7 mouse cellular contexts compared by ENCODE assay signal in the genomic region with DNA sequence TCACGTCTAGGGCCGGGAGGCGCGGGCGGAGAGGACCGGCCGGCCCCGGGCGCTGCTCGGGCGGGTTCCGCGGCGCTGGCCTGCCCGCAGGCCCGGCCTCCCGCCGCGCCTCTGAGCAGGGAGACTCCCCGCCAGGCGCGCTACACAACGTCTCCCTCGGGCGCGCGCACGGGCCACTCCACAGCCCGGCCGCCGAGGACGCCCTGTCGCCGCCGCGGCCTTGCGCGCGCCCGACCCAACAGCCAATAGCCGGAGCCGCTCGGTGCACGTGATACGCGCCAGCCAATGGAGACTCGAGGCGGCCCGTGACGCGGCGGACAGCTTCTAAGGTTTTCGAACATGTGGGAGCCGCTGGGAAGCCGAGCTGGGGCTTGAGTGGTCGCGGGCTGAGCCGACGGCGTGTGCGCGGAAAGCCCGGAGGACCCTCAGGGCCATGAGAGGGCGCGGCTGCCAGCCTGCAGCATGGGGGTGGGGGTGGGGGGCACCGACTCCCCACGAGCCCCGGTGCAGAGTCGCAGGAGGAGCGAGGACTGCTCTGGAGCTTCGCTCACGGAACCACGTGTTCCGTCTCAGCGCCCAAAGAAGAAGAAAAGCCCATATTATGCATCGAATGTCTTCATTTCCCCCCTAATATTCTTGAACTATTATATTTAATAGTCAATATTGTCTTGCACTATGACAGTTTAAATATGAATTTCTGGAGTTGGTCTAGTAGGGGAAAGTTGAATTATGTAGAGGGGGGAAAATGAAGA. TPM values are rescaled to one million over a fixed set of nuclear protein-coding genes. Genes with fewer than 3 reads are reported as not detected.
DNase-seq lines count a peak whose midpoint lies in the region; ATAC-seq and TF ChIP-seq lines count a peak whose summit lies in the region.

A gene (minus strand): TSS at position 232 of the 752 bp plus-strand sequence.

- peak within 1 kb of the TSS; percentile 65; the same call in 1 of the 2 replicates for H3K27ac ChIP-seq in bone marrow, adult 2 months (ENCODE audit: control insufficient read depth, insufficient read depth, low read depth, low read length, poor library complexity)
- H3K27ac ChIP-seq in embryonic facial prominence, embryonic 14.5 days (replicated peaks; ENCODE audit: low read depth, low read length), result peak within 1 kb of the TSS; percentile 90
- H3K27ac ChIP-seq in limb, embryonic 10.5 days, result peak within 1 kb of the TSS; percentile 92
- H3K27ac ChIP-seq in midbrain, embryonic 12.5 days (replicated peaks), result peak within 1 kb of the TSS; percentile 74

- DNase-seq in embryonic facial prominence, embryonic 14.5 days (ENCODE audit: low spot score), result peak; percentile 98
- DNase-seq in heart, adult 18-20 months, result peak; percentile 98 to 99
- peak; percentile 98 for DNase-seq in kidney, adult 18-20 months
- peak; percentile 98 for DNase-seq in limb, embryonic 10.5 days (ENCODE audit: low spot score)
- peak; percentile 91 for DNase-seq in skeletal muscle tissue, adult 2 months (ENCODE audit: low read depth, low spot score)

- TF ChIP-seq POLR2A in bone marrow, adult 2 months (IDR thresholded peaks at IDR 0.05; ENCODE audit: borderline replicate concordance, control insufficient read depth, low read depth, low read length), result peak; percentile 15; the same call in 1 of the 2 replicates

- H3K9ac ChIP-seq in embryonic facial prominence, embryonic 14.5 days (ENCODE audit: low read depth, low read length), result peak within 1 kb of the TSS; percentile 92
- H3K9ac ChIP-seq in midbrain, embryonic 12.5 days (replicated peaks), result peak within 1 kb of the TSS; percentile 81

- no peaks in the 10 kb centered on the region for H3K9me3 ChIP-seq in embryonic facial prominence, embryonic 14.5 days (ENCODE audit: control insufficient read depth, low read length)
- no peaks in the 10 kb centered on the region for H3K9me3 ChIP-seq in limb, embryonic 10.5 days (replicated peaks)
- H3K9me3 ChIP-seq in midbrain, embryonic 12.5 days, result no peaks in the 10 kb centered on the region

- WGBS in bone marrow, adult 2 months, result under 1% methylated on average over 73 of the region's 76 CpGs
- 1% methylated on average over 32 of the region's 76 CpGs for WGBS in embryonic facial prominence, embryonic 14.5 days
- 4% methylated on average over 76 of the region's 76 CpGs for WGBS in limb, embryonic 10.5 days
- WGBS in midbrain, embryonic 12.5 days, result 3% methylated on average over 76 of the region's 76 CpGs

- no peaks in the 10 kb centered on the region for H3K27me3 ChIP-seq in embryonic facial prominence, embryonic 14.5 days (replicated peaks; ENCODE audit: control insufficient read depth, insufficient read depth, low read length)
- peaks cover 17% of the 10 kb centered on the region for H3K27me3 ChIP-seq in limb, embryonic 10.5 days (ENCODE audit: low read depth, poor library complexity, severe bottlenecking)
- peaks cover 9% of the 10 kb centered on the region for H3K27me3 ChIP-seq in midbrain, embryonic 12.5 days

- ATAC-seq in embryonic facial prominence, embryonic 14.5 days (ENCODE audit: low read depth), result peak; percentile 100
- peak; percentile 99 for ATAC-seq in midbrain, embryonic 12.5 days (ENCODE audit: low FRiP score, low read depth)

- peak within 1 kb of the TSS; percentile 61 for H3K4me3 ChIP-seq in bone marrow, adult 2 months (replicated peaks; ENCODE audit: control insufficient read depth, low read depth, low read length)
- peak within 1 kb of the TSS; percentile 83 for H3K4me3 ChIP-seq in embryonic facial prominence, embryonic 14.5 days (ENCODE audit: low read depth, low read length)
- H3K4me3 ChIP-seq in limb, embryonic 10.5 days, result peak within 1 kb of the TSS; percentile 80
- peak within 1 kb of the TSS; percentile 60 for H3K4me3 ChIP-seq in midbrain, embryonic 12.5 days

- no peak for TF ChIP-seq CTCF in bone marrow, adult 2 months (IDR thresholded peaks at IDR 0.05; ENCODE audit: control insufficient read depth, insufficient read depth, low read length)

- peak within 1 kb of the TSS; percentile 79 for H3K4me2 ChIP-seq in embryonic facial prominence, embryonic 14.5 days (ENCODE audit: low read depth, low read length)
- H3K4me2 ChIP-seq in midbrain, embryonic 12.5 days (replicated peaks), result peak within 1 kb of the TSS; percentile 68

- no peaks in the 10 kb centered on the region for H3K36me3 ChIP-seq in embryonic facial prominence, embryonic 14.5 days (ENCODE audit: control insufficient read depth, insufficient read depth, low read length)
- no peaks in the 10 kb centered on the region for H3K36me3 ChIP-seq in limb, embryonic 10.5 days
- no peaks in the 10 kb centered on the region for H3K36me3 ChIP-seq in midbrain, embryonic 12.5 days

- H3K4me1 ChIP-seq in bone marrow, adult 2 months (ENCODE audit: control insufficient read depth, insufficient read depth, low read length), result no peaks in the 10 kb centered on the region
- H3K4me1 ChIP-seq in embryonic facial prominence, embryonic 14.5 days (ENCODE audit: control insufficient read depth, insufficient read depth, low read length), result peaks cover 5% of the 10 kb centered on the region; the same call in 1 of the 2 replicates
- peaks cover 11% of the 10 kb centered on the region for H3K4me1 ChIP-seq in limb, embryonic 10.5 days
- H3K4me1 ChIP-seq in midbrain, embryonic 12.5 days, result no peaks in the 10 kb centered on the region

RNA-seq across cellular contexts. Expression of the gene that starts here (rescaled TPM):
- 1.1 and 5.8 TPM in 2 replicates for polyA plus RNA-seq in bone marrow, adult 2 months (2011; ENCODE audit: insufficient read depth, insufficient read length, low replicate concordance, missing spikeins)
- 15.6 and 19.4 TPM in 2 replicates for polyA plus RNA-seq in embryonic facial prominence, embryonic 14.5 days (2014; fragmentation: Nextera tagmentation; extraction: Ambion mirVana)
- 1 to 10 TPM; 5.0 to 6.4 TPM for total RNA-seq in heart, adult 18-20 months (2021)
- polyA plus RNA-seq in limb, embryonic 10.5 days (2016; fragmentation: Nextera tagmentation; extraction: Ambion mirVana), result 6.0 and 10.9 TPM in 2 replicates
- polyA plus RNA-seq in midbrain, embryonic 12.5 days (2016; fragmentation: Nextera tagmentation; extraction: Ambion mirVana), result 16.9 and 20.9 TPM in 2 replicates

Comparison
In these comparisons a context has a peak if more than half of its experiments do, and no peak if none do; other contexts are left out.
1. Peak in every context shown above with its lines: DNase-seq, ATAC-seq, H3K4me3 ChIP-seq and H3K27ac ChIP-seq.